Mouse (Mus musculus) erythroblast, adult 5-6 weeks (primary cell): ENCODE data around the gene Hnf4a. TPM values are rescaled to one million over a fixed set of nuclear protein-coding genes. Genes with fewer than 3 reads are reported as not detected.
A peak's percentile ranks its signal among the peaks of the same experiment; 100 is the strongest.

Source experiments
- ATAC-seq: replicated peaks from 2 replicates; pipeline ENCODE4 v1.8.0; 2016; ENCODE audit warnings: moderate number of reproducible peaks, mild to moderate bottlenecking, moderate TSS enrichment, inconsistent platforms; ENCODE audit not compliant: poor library complexity, low FRiP score, severe bottlenecking
- total RNA-seq, 2 experiments: library from RNA; stranded (forward) in 1 of 2; stranded (reverse) in 1 of 2; fragments of 150-400 nt in 1 of 2; fragments of 200-764, 138-1000 nt in 1 of 2; gene quantifications; 2 replicates each; pipeline versions ENCODE4 v1.2.3 to v1.2.4; 2015 to 2017; ENCODE audit warnings: low replicate concordance in 2 of 2

Hnf4a gene
- total RNA-seq, 2 experiments from 2014 or later: 0.26 TPM; not detected in 1

- 0 out of 2 replicates have a peak, but pooled peaks have one; percentile 51 for ATAC-seq
Observed at GRCm38 (mm10) chr2:163586384-163587261, 80.0 kb downstream of the Hnf4a start.

- no peak for ATAC-seq
Observed at GRCm38 (mm10) chr2:163587506-163587905, 80.9 kb downstream of the Hnf4a start.

DNA sequence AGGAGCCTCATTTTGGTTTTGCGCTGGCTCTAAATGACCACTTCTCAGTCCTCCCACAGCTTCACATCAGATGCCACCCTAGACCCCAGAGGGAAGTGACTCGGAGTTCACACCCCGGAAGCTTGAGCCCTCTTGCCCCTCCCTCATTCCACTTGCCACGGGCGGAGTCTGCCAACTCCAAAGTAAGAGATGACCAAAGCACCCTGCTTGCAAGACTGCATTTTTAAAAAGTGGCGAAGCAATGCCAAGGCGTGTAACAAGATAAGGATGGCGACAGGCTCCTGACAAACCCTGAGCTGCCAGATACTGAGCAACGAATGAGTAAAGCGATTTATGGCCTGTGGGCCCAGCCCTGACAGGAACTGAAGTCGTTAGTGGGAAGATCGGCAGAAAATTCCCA, 83.6 kb downstream of the Hnf4a start:
- no peak for ATAC-seq

DNA sequence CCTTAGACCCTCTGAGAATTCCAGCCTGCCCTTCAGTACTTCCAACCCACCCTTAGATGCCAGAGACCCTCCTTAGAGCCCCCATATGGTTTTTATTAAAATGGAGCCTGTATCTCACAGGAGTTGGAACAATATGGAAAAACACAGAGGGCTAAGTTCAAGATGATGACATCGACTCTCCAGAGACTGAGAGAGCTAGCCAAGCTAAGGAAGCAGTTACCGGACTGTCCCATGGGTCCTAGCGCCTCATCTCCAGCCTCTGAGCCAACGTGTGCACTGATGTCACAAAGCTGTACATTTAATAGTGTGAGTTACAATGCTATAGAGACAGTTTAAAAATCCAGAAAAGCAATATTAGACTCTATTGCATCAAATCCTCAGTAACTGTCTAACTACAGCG, 84.4 kb downstream of the Hnf4a start:
- no peak for ATAC-seq

- no peak for ATAC-seq
Observed at GRCm38 (mm10) chr2:163592084-163592483, 85.5 kb downstream of the Hnf4a start.

DNA sequence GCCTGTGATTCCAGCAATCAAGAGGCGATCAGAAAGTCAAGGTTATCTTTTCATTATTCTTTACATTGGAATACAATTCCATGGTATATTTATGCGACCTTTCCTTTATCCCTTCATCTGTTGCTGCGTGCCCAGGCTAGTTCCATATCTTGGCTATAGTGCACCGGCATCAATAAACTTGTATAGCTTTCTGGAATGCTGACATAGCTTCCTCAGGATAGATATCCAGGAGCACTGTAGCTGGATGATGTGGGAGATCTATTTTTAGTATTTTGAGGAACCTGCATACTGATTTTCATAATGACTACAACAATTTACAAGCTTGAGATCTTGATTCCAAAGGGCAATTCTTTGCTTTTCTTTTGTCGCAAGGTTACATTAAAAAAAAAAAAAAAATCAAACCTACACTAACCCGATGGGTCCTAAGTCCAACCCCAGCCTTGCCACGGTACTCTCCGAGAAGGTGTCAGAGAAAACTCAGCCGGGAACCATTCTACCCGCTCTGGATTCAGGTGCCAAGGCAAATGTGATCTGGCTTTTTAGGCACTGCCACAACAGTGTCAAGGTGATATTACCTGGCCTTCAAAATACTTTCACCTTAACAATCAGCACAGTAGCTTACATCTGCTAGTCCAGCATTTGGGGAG, 87.2 kb downstream of the Hnf4a start:
- ATAC-seq: no peak

GRCm38 (mm10) chr2:163595119-163595518, 88.5 kb downstream of the Hnf4a start:
- ATAC-seq: no peak

- ATAC-seq: no peak
Observed at GRCm38 (mm10) chr2:163596057-163596872, 89.7 kb downstream of the Hnf4a start.

- no peak for ATAC-seq
Observed at GRCm38 (mm10) chr2:163596873-163597155, 90.2 kb downstream of the Hnf4a start.

GRCm38 (mm10) chr2:163597661-163598060, 91.1 kb downstream of the Hnf4a start:
- no peak for ATAC-seq

GRCm38 (mm10) chr2:163599226-163599625, 92.6 kb downstream of the Hnf4a start:
- peak; percentile 62 for ATAC-seq

GRCm38 (mm10) chr2:163601066-163601465, 94.5 kb downstream of the Hnf4a start:
- ATAC-seq: no peak

GRCm38 (mm10) chr2:163601712-163602100, 95.1 kb downstream of the Hnf4a start:
- no peak for ATAC-seq

- ATAC-seq: peak; percentile 94
Observed at GRCm38 (mm10) chr2:163602101-163602971, 95.7 kb downstream of the Hnf4a start, which contains the start of gene Ttpal. Gene Ttpal, plus strand, starts transcription at chr2:163602314.

GRCm38 (mm10) chr2:163606161-163606560, 99.6 kb downstream of the Hnf4a start:
- no peak for ATAC-seq

DNA sequence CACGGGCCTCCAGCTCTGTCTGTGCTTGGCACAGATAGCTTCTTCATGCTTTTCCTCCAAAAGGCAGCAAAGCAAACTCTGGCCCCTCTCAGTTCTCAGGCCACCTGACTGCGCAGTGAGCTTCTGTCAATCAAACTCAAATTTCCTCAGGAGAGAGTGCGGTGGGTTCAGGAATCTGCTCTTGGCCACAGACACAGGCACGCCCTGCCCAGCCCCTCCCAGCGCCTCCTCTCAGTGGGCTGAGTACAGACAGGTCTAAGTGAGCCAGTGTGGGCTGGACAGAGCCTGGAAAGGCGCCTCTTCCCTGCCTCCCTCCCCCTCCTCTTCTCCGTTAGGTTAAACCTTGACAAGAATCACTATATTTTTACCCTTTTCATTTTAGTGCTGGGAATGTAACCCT, 101.4 kb downstream of the Hnf4a start:
- no peak for ATAC-seq

- no peak for ATAC-seq
Observed at GRCm38 (mm10) chr2:163609281-163609975, 102.8 kb downstream of the Hnf4a start.

- no peak for ATAC-seq
Observed at GRCm38 (mm10) chr2:163611176-163611575, 104.6 kb downstream of the Hnf4a start.

- ATAC-seq: no peak
Observed at GRCm38 (mm10) chr2:163613206-163613605, 106.6 kb downstream of the Hnf4a start.
